Comparison of ENCODE assay signal across 8 mouse cellular contexts in genomic region chr14:25607968-25608491, GRCm38 (mm10).
DNase-seq lines count a peak whose midpoint lies in the region; ATAC-seq lines count a peak whose summit lies in the region.

No protein-coding gene starts in this region.

- H3K9me3 ChIP-seq in heart, embryonic 16.5 days (replicated peaks; ENCODE audit: control insufficient read depth, low read length): no peaks in the 10 kb centered on the region

- peak overlapping the region; percentile 92 for H3K9ac ChIP-seq in heart, embryonic 16.5 days (ENCODE audit: low read length)

- H3K27me3 ChIP-seq in heart, embryonic 16.5 days (ENCODE audit: control insufficient read depth, insufficient read depth, low read length): no peaks in the 10 kb centered on the region

- under 1% methylated on average over 50 of the region's 53 CpGs for WGBS in heart, embryonic 16.5 days

- H3K4me2 ChIP-seq in heart, embryonic 16.5 days (ENCODE audit: low read depth, low read length): peak overlapping the region; percentile 99

- H3K4me3 ChIP-seq in heart, embryonic 16.5 days (ENCODE audit: low read length): peak overlapping the region; percentile 67

- DNase-seq in 416B (ENCODE audit: low read depth) (peak; percentile 62), adipocyte (ENCODE audit: low spot score) (no peak)
- peak; percentile 32 to 39 for DNase-seq in CD8-positive naive resting alpha-beta T cell, adult 2 months (ENCODE audit: low read depth in 2 of 2, low spot score in 2 of 2)
- DNase-seq in embryo, embryonic 10 days (ENCODE audit: low spot score): peak; percentile 74
- peak; percentile 47 to 60 for DNase-seq in layer of hippocampus, postnatal 25 days (ENCODE audit: extremely low spot score in 1 of 2, low spot score in 1 of 2)
- peak; percentile 65 for DNase-seq in right cerebral cortex, postnatal 25 days

- H3K27ac ChIP-seq in heart, embryonic 16.5 days (ENCODE audit: low read length): peak overlapping the region; percentile 92

- H3K4me1 ChIP-seq in heart, embryonic 16.5 days (ENCODE audit: control insufficient read depth, insufficient read depth, low read length): peaks cover 72% of the 10 kb centered on the region

- H3K36me3 ChIP-seq in heart, embryonic 16.5 days (ENCODE audit: control insufficient read depth, insufficient read depth): no peaks in the 10 kb centered on the region

- peak; percentile 75 for ATAC-seq in heart, embryonic 16.5 days (replicated peaks; ENCODE audit: extremely low read depth, insufficient read depth, low FRiP score)
- ATAC-seq in megakaryocyte, adult 5-6 weeks (ENCODE audit: poor library complexity, severe bottlenecking): peak; percentile 49
